Mouse (Mus musculus) right cerebral cortex, postnatal 10 days (tissue): ENCODE measurements around the gene Tssk2.

Source experiments
- DNase-seq, 2 experiments: peaks; one replicate each; pipeline ENCODE4 v3.0.0; 2021; ENCODE audit warnings: low spot score in 2 of 2

Gene Tssk2

DNA sequence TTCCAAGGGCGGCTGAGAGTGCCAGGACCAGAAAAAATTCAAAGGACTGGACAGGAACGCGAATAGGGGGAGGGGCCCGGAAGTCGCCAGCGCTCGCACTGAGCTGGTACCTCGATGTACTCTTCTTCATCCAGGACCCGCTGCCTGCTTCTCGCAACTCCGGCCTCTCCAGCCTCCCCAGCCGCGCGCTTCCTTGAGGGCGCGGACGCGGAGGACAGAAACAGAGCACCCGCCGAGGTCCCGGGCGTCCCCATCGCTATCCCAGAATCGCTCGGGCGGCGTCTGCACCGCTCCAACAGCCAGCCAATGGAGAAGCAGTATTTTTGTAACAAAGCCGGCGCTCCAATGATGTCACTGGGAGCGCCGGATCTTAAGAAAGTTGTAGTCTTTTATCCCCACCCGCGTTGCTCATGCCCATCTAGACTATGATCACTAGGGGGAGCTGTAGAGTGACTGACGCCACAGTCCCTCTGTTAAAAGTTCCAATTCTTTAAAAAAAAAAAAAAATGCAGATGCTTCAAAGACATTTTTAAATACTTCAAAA is 12.7 kb downstream of the Tssk2 start, which contains the start of gene Ess2:
Gene Ess2, minus strand, starts transcription at position 297 of the 544 bp plus-strand sequence.
- peak; percentile 95 to 97 for DNase-seq

DNA sequence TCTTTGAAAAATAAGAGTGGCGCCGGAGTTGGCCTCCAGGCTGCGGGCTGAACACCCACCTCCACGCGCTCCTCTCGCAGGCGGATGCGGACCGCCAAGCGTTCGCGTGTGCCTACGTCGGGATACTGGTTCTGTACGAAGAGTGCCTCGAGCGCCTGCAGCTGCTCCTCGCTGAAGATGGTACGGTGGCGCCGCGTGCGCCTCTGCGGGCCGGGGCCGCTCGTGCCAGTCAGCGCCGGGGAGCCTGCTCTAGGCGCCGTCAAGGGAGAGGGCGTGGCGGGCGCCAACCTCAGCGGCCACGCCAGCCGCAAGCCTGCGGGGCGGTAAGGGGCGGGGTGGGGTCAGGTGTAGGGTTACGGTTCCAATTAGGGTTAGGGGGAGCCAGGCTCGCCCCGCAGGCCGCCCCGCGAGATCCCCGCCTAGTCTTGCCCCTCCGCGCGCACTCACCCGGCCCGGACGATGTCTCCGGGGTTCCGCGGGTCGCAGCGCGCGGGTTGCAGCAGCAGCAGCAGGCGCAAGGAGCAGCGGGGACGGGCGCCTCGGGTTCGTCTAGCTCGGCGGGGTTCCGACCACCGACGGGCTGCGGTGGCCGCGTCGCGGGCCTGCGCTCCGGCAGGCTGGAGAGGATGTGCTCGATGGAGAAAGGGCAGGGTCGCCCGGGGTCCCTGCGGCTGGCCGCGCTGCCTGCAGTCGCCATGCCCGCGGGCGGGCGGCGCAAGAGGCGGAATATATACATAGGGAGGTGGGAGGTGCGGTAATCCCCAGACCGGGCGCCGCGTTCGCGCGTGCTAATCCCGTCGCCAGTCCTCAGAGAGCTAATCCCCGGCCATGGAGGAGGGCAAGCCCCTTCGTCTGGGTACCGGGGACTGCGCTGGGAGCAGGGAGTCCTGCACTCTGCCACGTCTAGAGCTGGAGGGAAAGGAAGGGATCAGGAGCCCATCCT is 16.1 kb downstream of the Tssk2 start, which contains the start of gene Gsc2:
Gene Gsc2, minus strand, starts transcription at position 753 of the 943 bp plus-strand sequence.
- DNase-seq, result no peak

DNA sequence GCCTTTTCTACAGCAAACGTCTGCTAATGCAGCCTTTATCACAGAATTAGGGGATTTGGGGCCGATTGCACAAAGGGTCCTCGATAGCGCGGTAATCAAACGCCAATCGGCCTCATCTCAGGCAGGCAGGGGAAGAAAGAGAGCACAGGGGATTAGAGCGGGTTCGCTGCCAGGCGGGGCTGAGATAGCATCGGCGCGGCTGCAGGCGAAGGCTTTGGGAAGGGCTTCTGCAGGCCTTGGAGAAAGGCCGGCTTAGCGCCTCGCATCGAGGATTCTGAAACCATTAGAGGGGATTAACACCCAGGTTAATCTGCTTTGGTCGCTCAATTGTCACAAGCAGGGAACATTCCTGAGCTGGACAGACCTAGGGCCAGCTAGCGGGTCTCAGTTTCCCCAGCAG is 22.1 kb downstream of the Tssk2 start:
- DNase-seq, result no peak

DNA sequence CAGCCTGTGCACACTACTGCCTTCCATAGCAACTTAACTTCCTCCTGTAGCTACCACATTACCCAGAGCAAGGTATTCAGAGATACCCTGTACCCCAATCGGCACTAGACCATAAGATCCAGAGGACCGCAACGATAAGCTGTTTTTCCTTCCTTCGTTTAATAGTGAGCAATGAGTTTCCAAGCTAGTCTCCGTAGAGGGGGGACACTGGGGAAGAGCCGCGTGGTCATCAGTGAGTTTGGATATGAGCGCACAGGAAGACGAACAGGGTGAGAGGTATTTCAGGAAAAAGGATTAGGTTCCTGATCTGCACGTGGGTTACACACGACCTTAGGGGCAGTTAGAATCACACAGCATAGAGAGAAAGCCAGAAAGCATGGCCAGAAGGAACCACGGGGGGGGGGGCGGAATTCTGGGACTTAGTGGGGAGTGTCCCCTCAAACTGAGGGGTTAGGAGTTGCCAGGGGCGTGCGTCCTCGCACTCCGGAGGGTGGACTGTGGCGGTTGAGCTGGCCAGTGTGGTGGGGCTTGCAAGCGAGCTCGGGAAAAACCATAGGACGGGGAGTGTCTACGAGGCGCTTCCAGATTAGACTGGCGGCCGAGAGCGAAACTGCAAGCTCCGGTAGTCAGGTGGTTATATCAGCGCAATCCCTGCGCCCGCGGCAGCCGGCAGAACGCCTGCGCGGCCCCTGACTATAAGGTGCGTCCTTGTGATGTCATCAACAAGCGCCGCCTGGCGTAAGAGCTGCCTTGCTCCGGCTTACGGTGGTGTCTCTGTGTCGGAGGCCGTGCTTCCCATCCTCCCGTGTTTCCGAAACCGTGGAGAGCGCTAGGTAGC is 23.1 kb downstream of the Tssk2 start:
- peak; percentile 98 to 99 for DNase-seq

DNA sequence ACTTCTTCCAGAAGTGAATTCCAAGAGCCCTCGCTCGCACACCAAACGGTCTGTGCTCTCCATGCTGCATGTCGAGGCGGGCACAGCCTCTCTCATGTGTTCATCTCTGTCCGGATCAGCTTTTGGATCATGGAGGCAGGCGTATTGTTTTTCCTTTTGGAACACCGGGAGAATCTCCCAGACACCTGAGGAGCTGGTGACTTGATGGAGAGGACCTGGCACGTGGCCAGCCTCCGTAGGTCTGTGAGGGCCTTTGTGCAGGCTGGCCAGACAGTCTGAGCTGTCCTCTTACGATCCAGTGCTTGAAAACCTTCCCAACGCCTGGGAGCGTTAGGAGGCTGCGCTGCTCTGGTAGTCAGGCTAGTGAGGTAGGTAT is 23.7 kb downstream of the Tssk2 start:
- DNase-seq, result peak; percentile 60 to 75

DNA sequence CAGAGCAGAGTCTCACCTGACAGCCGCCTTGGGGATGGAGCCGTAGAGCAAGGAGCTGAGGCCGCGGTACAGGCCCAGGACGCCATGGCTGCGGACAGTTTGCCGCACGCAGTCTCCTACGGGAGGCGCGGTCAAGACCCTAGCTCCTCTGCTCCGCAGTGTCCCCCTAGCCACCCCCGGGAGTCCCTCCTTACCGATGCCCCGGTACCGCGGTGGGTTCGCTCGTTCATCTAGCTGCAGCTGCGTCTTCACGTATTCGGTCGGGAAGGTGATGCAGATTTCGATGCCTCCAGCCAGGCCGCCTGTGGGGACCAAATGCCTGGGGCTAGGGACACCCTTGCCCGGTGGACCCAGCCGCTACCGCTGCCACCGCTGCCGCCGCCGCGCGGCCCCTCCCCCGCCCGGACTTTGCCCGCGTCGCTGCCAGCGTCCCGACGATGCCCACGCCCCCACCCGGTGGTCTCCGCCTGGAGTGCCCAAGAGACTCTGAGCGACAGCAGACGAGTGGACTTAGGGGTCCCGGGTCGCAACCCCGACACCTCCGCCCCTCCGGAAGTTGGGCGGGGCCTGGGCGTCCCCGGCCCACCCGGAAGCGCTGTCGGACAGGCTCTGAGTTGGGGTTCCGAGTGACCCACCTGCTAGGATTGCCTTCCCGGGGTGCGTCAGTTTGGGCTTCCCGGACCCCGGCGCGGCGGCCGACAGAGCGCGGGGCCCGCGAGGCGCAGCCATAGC is 29.1 kb downstream of the Tssk2 start:
- DNase-seq, result peak; percentile 62 to 65

DNA sequence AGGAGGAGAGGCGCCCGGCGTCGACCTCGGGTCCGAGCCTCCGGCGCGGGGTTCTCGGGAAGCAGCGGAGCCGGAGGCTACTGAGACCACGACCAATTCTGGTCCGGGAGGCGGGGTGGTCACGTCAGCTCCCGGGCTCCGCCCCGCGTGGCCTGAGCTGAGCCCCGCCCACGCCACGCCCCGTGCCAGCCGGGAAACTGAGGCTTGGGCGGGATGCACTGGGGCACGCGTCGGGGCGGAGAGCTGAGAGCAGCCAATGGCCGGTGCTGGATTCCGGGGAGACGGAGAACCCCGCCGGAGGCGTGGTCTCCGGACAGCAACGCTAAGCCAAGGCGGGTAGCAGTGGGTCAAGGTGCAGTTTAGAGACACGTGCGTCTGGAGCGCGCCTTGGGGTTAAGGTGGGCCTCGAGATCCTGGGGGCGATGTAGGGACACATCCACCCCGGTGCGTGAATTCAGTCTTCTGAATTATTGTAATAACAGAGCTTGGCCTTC is 29.7 kb downstream of the Tssk2 start, which contains the start of gene Slc25a1:
Gene Slc25a1, minus strand, starts transcription at position 133 of the 494 bp plus-strand sequence.
- DNase-seq, result peak; percentile 90 to 93

DNA sequence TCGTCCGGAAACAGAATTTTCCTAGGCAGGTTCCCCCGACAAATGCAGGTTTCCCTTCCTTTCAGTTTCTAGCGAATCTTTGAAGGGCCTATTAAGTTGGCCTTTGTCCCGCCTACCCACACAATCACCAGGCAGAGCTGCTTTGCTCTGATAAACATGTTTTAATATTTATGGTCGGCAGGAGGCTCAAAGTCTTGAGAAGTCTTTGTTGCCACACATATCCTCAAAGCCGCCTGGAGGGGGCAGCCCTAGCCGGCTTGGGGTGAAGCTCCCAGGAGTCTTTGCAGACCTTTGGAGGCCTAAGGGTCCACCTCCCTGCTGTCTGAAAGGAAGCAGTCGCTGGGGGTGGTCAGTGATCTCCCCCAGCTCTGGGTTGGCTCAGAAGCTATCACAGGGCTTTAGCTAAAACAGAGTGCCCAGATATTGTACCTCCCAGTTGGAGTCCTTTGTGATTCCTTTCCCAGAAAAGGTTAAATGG is 30.2 kb downstream of the Tssk2 start:
- peak; percentile 80 to 81 for DNase-seq

DNA sequence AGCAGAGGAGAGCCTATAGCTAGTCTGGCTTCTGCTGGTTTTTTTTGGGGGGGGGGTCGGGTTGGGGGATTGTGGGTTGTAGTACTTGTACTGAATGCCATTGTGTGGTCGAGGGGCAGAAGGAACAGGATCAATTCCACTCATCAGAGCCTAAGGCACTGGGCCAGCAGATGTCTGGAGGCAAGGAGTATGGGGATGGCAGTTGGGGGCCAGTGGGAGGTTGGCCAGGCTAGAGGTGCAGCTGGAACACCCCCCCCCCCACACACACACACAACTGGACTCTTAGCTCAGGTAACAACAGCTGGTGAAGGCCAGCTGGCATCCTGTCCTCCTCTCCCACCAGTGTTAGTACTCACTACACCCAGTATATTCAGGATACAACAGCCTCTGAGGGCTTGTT is 30.8 kb downstream of the Tssk2 start:
- no peak for DNase-seq

DNA sequence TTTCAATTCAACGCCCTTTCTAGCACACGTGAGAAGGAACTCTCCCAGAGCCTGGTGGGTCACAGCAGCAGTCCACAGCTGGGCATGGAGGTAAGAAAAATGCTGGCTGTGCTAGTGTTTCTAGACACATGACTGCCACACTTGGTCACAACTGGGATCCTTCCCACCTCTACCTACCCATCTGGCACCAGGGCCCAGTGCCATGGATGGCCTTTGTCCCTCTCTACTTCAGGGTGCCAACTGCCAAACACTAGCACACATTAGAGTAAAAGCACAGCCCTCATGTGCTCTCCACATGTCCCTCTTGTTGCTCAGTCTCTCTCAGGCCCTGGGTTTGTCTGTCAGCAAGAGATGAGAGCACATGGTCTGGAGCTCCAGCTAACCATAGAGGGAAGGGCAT is 31.2 kb downstream of the Tssk2 start:
- no peak for DNase-seq

DNA sequence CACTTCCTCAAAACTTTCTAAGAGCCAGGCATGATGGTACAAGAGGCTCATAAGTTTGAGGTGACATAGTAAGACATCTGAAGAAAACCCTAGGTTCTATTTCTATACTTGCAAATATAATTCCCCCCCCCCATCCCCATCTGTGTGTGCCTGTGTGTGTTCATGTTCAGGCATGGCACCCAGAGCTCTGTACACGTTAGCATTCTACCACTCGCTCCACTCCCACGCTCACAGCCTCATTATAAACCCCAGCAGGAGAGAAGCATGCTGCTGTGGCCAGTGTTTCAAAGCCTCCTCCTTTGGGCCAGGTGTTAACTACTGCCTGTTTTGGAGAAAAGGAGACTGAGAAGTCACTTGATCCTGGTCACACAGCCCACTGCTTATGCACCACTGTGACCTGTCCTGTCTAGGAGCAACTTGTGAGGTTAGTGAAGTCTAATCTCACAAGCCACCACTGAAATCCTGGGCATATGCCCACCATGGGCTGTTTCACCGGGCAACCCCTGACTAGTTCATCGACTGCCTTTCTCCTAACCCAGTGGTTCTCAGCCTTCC is 33.5 kb downstream of the Tssk2 start:
- DNase-seq, result no peak

DNA sequence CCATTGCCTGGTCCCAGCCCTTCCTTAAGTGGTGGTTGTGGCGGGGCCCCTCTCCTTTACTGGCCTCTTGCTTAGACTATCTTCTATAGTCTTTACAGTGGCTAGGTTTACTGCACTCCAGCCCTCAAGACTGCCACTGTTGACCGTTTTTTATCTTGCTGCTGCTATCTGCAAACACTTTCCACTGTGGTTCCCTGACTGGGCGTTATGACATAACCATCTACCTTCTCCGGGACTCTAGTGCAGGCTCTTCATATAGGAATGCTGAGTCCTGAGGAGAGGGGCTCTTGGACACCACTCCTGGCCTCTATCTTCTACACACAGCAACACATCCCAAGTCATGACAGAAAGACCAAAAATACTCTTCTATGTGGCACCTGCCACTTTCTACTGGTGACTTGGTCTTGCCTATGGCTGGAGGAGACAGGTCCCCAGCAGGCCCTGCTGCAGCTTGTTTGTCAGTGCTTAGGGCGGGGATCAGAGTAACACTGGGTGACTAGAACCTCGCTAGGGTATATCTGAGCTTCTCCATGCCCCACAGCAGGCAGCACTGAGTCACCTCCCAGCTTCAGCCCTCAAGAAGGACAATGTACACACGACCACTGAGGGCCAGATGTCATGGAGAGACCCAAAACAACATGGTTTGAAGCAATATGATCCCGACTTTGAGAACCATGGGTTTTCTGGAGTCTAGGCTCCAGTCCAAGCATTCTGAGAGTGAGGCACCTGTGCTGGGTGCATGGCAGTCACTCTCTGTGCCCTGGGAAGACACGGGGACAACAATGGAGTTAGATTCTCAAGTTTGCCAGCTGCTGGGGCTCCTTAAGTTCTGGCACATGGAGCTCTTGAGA is 35.4 kb downstream of the Tssk2 start:
- no peak for DNase-seq

DNA sequence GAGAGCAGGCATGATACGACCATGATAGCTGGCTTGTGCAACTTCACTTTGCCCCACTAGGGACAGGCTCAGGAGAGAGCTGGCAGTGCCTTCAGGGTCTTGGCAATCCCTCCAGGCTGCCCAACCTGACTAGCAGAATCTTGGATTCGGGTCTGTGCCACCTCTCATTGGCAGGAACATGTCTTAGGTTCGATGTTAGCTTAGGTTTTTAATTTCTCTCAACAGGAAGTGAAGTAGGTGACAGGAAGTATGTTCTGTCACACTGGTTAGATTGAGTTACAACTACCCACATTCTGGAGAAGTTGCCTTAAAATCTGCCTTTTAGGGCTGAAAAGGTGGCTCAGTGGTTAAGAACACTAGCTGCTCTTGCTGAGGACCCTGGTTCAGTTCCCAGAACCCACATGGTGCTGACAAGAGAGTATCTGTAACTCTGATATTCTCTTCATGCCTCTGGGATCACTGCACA is 36.0 kb downstream of the Tssk2 start:
- no peak for DNase-seq

DNA sequence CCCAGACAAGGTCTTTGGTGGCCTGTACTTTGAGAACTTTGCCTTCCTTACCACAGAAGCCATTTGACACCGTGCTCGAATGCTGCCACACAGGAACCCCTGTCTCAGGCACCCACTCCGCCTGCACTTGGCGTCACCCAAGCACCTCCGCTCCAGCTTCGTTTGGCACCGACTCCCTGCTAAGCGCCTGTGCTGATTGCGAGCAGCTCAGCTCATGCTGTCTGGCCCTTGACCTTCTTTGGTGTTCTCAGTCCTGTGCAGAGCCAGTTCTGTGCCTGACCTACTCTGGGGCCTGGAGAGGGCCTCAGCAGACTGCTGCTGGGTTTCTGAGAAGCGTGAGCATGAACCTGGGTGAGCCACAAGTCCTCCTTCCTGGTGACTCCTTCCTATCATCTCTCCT is 38.3 kb downstream of the Tssk2 start:
- DNase-seq, result no peak

DNA sequence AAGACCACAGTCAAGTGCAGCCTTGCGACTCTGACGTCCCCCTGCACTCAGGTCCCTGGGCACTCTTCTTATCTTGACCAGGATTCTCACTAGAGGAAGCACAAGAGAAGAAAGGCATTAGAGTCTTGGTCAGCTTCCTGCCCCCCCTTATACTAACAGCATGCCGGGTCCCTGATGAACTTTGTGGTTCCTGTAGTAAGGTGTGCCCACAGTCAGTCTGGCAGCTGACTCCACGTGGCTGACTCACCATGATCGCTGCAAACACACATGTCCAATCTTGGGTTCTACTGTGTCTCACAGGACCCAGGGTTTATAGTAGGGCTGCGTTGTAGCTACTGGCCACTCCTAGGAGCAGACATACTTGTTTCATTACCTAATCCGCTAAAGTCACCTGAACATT is 39.8 kb downstream of the Tssk2 start:
- no peak for DNase-seq

DNA sequence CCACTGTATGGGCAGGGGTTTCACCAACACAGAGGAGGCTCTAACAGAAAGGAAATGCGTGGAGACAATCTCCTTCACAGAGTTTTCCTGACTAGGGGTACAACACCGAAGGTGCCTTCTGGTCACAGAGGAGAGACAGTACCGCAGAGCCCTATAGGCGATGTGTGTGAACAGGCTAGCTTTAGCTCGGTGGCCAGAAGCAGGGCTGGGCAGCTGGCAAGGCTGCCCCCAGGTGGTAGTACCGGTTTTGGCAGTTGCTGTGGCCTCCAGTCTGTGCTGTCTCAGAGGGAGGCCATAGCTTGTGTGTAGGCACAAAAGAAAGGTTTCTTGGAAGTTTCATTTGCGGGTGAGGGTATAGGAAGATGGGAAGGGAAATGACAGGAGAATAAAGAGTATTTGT is 40.4 kb downstream of the Tssk2 start:
- DNase-seq, result peak in 1 of 2 experiments; percentile 46

DNA sequence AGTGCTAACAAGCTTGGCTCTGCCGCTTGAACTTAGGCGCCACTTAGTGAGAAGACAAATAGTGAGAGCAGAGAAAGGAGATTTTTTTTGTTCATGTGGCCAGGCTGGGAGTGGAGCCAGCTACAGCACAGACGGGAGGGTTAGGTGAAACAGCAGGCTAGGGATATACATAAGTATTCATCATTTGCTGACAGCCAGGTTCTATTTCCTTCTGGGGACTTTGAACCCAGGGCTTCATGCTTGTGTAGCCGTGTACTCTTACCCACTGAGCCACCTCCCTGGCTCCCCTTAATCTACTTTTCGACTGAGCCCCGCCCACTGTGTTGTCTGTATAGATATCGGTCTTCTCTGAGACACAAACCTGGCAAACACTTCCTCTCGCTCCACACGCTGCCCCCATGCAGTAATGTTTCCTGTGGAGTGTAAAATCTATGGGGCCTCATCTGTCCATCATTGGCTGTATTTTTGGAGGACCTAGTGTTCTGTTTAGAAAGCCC is 40.9 kb downstream of the Tssk2 start:
- DNase-seq, result no peak

DNA sequence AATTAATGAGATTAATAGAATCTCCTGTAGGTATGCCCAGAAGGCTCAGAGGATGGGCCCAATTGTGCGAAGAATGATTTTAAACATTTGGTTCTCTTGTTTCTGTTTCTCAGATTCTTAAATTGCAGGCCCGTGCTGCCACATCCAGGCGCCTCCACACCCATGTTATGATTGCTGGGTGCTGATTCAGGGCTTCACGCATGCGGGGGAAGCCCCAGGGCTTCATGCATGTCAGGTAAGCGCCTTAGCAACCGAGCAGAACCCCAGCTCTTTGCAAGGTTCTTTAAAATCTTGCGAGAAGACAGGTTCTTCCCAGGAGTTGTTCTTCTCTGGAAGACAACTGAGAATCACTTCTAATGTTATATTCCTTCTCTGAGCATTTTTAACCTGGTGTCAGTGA is 45.0 kb downstream of the Tssk2 start:
- DNase-seq, result peak; percentile 23 to 31

DNA sequence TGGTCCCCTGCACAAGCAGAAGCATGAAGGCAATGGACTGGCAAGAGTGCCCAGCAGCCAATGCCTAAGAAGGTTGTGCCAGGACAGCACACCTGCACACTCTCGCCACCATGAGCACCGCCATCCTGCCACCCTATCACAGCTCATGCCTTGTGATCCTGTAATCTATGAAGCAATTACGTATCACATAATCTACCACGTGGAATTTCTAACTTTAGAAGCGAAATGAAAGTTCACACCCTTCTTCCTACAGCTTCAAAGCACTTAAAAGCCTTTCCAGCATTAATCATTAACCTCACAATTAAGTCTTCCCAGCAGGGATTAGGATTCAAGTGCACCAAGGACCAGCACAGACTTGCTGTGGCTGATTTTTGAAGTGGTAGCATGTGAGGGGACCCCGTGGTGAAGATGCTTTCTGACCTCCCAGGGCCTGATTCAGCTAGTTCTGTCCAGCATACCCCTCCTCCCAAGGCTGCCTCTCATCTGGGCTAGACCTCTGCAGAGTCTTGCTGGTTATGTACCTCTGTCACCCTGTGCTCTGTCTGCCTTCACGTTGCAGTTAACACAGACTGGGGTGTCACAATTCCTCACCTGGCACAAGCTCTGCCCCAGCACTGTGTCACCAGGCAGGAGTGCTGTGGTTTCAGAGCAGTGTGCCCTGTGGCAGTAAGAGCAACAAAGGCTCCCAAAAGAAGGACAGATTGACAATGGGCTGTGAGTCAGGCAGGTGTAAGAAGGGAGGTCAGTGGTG is 46.8 kb downstream of the Tssk2 start:
- DNase-seq, result peak in 1 of 2 experiments; percentile 16
